Mouse (Mus musculus) thymus, postnatal 25 days (tissue): ENCODE measurements around the gene H2-Ab1.
A peak's percentile ranks its signal among the peaks of the same experiment; 100 is the strongest.

Experiments used
- DNase-seq: peaks from one replicate; pipeline ENCODE4 v3.0.0; 2022

Gene H2-Ab1

DNA sequence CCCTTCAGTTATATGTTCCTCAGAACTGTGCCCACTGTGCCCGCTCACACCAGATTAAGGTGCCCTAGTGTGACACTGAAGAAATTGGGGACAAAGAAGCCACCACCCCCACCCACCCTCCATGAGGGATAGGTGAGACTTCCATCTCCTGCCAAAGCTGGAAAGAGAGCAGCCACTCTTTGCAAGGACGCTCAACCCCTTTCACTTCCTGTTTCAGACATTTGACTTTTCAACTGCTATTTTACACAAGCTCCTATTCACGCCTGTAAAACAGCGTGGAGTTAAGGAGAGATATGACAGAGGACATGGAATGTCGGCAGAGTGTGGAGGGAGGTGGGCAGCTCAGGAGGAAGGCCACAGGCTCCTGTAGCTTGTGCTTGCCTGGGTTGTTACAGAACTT, 29.0 kb downstream of the H2-Ab1 start:
- no peak for DNase-seq

DNA sequence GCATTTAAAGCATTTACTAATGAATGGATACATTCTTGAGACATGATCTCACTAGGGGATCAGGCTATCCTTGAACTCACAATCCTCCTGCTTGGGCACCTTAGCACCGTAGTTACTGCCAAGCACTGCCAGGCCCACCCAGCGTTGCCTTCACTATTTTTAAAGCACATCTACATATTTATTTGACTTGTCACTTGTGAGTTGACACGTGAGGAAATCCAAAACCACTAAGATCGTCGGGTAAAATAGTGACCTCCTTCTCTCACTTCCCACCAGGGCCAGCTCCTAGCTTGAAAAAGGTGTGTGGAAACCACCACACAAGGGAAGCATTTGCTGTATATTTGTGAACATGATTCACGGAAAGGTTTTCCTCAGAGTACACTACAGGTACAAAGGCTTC, 29.5 kb downstream of the H2-Ab1 start:
- no peak for DNase-seq

DNA sequence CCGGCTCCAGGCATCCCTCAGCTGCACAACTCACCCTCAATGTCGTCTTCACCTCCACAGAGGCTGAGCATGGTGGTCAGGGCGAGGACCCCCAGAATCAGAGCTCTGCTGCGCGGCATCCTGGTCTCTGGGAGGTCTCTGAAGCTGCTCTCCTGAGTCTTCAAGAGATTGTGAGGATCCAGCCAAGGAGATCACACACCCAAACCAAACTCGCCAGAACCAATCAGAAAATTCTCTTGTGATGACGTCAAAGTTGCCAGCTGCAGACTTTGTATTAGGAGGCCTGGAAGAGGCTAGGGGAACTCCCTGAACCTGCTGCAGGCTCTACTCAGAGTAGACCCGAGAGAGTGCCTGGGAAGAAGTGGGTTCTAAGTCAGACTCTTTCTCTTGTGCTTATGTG, 30.2 kb downstream of the H2-Ab1 start, which contains the start of gene H2-Aa:
Gene H2-Aa (minus strand): TSS at position 176 of the 400 bp plus-strand sequence.
- DNase-seq = peak; percentile 86

DNA sequence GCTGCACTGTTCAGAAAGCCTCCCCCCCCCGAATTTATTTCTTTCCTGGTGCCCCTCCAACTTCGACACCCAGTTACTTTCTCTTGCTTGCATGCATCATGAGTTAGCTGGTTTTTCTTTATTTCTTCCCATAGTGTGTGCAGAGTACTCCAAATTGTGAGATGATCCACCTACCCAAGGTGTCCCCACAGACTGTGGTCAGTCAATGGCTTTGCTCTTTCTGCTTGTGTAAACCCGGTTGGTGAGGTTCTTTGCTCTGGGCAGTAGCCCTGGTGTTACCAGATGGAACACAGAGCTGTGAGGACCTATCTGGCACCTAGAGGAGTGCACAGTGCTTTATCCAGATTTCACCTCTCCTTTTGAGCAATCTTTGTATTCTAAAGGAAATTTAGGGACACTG, 30.6 kb downstream of the H2-Ab1 start:
- no peak for DNase-seq

DNA sequence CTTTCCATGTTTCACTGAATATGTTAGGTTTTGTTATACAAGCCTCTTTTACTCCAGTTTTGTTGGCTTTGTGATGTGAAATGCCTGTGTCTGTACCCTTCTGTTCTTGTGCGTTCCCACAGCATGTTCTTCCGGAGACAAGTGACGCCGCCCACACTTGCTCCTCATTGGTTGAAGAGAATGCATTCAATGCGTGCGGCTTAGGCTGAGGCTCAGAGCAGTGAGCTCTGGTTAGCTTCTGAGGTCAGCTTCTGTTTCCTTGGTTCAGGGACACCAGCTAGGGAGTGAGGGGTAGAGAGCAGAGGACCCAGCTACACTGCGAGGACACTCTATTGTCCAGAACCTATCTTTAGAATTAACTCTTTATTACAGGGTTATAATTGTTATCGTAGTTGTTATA, 34.1 kb downstream of the H2-Ab1 start:
- DNase-seq = peak; percentile 81

DNA sequence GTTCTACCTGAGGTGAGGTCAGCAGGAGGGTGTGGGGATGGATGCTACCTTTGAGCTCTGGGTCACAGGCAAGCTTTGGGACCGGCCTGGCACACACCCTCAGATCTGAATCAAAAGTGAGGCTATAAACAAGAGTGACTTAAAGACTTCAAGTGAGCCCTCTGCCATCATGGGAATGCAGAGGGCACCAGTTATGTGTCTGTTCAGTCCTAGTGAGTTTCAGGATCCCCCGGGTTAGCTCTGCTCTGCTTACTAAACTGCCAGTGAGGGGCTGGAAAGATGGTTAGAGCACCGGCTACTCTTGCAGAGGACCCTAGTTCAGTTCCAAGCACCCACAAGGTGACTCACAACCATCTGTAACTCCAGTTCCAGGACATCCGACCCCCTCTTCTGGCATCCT, 35.1 kb downstream of the H2-Ab1 start:
- DNase-seq = no peak

DNA sequence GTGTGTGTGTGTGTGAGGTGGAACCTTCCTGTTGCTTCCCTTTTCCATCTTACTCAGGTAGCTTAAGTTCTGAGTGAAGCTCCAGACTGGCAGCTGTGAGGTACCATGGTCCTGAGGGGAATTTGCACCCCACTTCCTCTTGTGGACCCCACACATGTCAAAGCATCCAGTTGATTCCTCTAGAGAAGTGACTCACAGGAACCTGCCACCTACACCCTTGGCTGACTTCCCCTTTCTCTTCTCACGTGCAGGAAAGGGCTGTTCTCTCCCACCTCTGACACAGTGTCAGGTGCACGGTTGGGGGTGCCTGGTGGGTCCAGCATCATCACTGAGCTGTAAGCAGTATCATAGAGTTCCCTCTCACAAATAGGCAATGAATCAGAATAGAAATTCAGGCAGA, 36.0 kb downstream of the H2-Ab1 start:
- no peak for DNase-seq

DNA sequence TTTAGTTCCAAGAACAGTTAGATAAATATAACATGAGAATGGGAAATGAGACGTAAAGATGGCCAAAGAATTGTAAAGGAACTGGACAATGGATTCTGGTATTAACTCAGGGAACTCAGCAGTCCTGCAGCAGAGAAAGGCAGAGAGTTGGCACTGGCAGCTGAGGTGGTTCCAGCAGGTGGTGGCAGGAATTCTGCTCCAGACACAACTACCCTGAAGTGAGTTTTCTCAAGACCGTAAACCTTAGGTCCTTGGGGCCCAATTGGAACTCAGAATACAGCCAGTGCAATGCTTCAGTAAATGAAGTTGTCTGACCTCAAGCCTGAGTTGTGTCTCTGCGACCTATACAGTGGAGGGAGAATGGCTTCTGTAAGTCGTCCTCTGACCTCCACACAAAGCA, 36.8 kb downstream of the H2-Ab1 start:
- DNase-seq = no peak

DNA sequence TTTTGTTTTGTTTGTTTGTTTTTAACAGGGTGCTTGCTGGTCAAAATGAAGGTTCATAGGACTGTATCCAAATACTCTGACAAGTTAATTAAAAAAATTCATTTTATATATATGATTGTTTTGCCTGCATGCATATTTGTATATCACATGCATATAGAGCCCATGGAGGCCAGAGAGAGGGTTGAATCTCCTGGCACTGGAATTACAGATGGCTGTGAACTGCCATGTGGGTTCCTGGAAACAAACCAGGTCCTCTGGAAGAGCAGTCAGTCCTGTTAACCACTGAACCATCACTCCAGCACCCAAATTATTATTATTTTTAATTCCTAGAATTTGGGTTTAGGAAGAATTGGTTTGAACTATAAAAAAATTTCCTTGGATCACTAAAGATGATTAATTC, 37.8 kb downstream of the H2-Ab1 start:
- no peak for DNase-seq

DNA sequence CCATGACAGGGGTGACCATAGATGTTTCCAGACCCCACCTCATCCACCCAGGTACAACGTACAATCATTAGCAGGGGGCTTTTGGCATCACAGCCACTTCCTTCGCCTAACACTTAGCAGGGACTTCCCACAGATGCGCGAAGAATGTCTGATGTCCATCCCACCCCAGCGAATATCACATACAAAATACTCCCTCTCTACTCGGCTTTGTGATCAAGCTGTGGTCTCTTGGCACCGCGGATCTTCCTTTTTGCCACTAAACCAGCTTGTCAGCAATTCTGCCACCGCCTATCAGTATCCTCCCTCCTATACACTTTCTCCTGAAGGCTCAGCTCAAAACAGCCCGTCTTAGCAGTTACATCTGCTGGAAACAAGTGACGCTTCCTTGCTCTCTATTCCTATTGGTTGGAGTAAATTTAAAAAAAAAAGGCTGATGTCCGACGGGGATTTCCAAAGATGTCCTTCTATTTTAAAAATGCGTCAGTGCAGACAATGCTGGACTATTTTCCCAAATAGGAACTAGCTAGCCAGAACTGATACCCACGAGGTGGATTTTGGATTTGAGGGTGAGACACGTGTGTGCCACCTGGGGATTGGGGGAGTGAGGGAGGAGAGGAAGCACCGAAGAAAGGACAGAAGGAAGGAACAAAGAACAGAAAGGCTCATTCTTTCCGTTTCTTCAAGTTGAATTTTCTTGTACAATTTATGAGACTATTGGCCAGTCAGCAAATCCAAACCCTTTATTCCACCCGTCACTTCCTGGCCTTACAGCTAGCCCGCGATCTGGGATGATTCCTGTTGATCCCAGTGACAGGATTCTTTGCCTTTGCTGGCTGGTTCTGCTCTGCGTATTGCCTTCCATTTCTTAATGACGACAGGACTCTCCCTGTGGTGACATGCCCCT, 38.7 kb downstream of the H2-Ab1 start:
- peak; percentile 49 for DNase-seq

DNA sequence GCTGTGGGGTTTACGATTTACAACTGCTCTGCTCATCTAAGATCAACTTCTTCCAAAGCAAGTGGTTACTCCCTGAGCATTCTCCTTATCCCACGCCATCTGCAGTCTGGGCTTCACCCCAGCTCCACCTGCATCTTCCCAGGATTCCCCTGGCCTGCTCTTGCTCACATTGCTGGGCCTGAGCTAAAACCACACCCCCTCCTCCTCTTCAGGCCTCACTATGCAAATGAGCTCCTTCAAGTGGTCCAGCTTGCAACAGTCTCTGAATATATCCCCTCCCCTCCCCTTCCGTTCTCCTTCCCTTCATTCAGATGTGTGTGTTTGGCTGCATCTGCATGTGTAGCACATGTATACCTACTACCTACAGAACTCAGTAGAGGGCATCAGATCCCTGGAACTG, 41.9 kb downstream of the H2-Ab1 start:
- DNase-seq = no peak

DNA sequence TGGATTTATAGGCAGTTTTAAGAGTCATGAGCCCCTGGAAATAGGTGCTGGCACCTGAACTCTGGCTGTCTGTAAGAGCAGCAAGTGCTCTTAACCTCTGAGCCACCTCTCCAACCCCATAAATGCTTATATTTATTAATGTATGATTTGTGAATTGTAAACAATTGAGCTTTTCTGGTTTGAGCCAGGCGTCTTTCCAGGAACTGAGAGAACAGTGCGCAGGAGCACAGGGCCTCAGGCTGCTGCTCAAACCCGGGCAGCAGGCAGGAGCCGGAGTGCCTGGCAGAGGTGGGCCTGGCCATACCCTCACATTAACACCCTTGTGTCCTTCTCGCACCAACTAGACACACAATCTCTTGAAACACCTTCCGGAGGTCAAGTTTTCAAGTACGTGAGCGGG, 42.6 kb downstream of the H2-Ab1 start:
- DNase-seq = no peak

DNA sequence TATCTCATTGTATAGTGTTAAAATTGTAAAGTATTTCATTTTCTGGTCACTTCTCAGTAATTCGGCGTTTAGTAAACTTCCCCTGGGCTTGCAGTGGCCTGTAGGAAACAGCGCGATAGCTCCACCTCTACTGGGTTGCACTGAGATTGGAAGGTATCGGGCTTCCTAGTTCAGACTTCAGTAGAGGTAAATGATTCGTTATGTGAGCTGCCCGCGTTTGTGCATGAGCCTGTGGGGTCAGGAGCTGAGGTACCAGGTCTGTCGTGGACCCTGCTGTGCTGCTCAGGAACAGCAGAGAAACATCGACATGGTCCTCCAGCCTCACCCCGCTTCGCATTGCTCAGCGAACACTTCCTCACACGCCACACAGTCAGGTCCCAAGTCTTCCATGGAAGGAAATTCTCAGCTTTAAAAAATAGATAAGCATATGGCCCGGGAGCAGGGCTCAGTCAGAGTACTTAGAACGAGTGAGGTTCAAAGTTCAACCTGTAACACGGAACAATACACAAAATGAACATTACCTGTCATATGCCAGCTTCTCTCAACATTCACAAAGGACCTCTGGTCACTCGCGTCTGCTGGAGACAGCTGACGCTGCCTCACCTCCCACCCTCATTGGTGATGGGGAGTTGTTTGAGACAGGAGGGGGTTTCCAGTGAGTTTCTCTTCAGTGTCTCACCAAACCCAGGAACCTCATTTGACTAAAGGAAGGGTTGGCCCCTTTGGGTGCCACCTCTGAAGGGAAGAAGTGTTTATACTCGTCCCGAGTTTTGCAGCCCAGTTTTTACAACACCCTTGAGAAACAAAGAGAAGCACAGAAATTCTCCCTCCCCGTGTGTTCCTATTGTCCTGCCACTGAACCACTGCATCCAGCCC, 43.4 kb downstream of the H2-Ab1 start:
- DNase-seq = no peak

DNA sequence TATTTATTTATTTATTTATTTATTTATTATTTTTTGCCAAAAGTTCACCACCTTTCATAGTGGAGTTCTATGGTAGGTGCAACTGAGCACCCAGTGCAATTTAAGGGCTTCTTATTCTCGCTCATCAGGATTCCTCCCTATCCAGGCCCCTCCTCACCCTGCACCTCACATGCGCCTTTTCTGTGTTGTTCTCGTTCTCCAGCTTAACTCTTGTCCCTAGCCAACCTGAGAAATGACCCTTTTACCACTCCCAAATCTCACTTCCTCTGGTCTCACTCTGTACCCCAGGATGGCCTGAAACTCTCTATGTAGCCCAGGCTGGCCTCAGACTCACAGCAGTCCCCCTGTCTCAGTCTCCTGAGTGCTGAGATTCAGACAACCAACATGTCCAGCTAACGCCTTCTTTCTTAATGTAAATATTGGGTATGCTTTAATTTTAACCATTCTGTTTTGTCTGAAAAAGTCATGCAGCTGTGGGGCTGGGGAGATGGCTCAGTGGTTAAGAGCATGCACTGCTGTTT, 44.2 kb downstream of the H2-Ab1 start:
- no peak for DNase-seq

DNA sequence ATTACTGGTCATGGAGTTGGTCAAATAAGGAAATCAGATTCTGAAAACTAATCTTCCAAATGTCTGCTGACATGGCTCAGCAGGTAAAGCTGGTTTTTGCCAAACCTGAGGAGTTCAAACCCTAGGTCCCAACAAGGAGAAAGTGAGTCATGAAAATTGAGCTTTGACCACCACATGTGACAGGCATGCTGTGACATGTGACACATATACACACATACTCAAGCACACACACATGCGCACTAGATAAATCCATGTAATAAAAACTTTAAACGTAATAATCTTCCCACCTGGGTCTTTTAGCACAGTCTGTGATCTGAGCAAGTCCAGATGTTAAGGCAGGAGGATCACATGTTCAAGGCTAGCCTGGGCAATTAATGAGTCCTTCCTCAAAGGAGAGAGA, 46.3 kb downstream of the H2-Ab1 start:
- no peak for DNase-seq

DNA sequence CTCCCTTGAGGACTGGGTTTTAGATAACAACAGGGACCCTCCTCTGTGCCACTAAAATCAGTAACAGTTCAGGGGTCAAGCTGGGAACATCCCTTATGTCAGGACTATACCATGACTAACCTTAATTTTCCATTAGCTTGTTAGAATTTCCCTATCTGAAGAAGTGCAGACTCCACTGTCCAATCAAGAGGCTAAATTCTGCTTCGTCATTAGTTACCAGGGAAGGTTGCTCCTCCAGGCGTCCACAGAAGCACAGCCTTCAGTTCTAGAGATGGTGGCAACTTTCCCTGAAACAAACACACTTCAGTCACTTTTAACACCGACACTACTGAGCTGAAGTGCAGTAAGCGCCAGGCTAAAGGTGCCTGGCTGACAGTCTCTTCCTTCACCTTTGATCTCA, 47.3 kb downstream of the H2-Ab1 start:
- DNase-seq = peak; percentile 63

DNA sequence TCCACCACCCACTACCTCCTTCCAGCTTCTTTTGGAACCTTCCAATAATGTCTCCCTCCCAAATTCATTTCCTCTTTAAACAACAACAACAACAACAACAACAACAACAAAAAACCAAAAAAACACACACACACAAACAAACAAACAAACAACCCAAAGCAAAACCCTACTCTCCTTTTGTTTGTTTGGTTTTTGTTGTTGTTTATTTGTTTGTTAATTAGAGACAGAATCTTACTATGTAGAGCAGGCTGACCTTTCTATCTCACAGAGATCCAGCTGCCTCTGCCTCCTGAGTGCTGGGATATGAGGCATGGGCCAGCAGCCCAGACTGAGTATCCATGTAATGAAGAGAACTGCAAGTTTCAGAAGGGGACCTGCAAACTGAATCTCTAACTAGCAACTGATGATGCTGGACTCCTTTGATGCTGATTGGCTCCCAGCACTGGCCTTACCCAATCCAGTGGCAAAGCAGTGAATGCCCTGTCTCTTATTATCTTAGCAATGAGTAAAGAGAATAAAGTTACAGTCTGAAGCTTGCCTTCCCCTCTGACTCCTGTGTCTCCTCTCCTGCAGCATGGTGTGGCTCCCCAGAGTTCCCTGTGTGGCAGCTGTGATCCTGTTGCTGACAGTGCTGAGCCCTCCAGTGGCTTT, 48.0 kb downstream of the H2-Ab1 start, which contains the start of gene H2-Eb1:
Gene H2-Eb1 (plus strand): TSS at position 488 of the 651 bp plus-strand sequence.
- peak; percentile 88 for DNase-seq

DNA sequence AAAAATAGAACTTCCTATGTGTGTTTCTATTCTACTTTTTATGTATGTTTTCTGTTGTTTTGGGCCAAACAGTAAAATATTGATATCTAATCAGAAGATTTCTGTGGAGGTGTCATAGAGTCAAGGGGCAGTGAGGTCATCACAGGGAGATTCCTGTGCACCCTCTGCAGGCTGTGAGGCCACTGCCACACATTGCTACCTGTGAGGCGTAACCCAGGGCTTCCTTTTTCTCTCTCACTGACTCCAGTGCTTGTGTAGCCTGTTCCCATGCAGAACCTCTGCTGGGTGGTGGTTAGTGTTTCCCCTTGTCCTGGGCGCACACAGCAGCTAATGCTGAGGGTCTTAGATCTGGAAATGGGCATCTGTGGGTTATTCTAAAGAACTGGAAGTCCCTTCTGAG, 48.9 kb downstream of the H2-Ab1 start:
- no peak for DNase-seq

DNA sequence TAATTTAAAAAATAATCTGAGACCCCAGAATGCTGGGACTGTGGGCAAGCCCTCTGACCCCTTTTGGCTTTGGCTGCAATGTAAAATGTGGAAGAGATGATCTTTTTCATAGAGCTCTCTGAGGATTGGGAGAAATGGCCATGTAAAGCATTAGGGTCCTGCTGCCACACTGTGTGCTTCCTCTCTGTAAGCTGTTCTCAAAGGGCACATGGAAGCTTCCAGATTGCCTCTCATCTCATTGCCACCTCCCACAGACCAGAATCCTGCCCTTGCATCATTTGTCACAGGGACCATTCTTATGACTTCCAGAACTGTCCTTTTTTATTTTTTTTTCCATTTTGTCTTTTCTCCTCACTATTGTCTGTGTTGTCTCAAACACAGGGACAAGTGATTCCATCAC, 49.7 kb downstream of the H2-Ab1 start:
- DNase-seq = no peak

DNA sequence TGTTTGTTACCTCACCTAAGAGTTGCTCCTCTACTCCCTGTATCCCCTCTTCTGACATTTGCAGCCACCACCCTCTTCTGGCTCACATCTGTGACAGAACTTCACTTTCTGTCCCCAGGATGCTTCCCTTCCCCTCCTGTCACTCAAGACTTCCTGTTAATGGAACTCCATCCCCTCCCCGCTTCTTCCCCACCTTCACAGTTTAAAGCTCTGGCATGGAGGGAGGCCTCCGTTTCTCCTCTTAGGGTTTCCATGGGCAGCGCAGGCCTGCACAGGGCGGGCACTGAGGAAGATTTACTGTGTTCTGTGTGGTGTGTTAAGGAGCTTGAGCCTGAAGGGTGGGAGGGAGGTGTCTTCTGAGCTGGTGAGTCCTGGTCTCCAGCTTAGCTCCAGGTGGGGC, 50.7 kb downstream of the H2-Ab1 start:
- DNase-seq = no peak

DNA sequence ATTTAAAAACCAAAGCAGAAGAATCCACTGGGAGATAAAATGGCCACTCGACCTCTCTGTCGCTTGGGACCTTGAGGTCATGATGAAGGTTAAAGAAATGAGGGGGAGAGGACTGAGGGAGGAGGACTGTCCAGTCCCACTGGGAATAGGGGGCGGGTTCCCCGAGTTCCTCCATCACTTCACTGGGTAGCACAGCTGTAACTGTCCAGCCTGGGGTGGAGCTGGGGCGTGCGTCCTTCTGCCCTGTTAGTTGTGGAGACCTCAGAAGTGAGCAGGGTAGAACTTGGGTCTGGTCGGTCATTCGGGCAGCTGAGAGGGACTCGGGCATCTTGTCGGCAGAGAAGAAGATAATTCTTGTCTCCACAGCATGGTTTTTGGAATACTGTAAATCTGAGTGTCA, 51.7 kb downstream of the H2-Ab1 start:
- no peak for DNase-seq

DNA sequence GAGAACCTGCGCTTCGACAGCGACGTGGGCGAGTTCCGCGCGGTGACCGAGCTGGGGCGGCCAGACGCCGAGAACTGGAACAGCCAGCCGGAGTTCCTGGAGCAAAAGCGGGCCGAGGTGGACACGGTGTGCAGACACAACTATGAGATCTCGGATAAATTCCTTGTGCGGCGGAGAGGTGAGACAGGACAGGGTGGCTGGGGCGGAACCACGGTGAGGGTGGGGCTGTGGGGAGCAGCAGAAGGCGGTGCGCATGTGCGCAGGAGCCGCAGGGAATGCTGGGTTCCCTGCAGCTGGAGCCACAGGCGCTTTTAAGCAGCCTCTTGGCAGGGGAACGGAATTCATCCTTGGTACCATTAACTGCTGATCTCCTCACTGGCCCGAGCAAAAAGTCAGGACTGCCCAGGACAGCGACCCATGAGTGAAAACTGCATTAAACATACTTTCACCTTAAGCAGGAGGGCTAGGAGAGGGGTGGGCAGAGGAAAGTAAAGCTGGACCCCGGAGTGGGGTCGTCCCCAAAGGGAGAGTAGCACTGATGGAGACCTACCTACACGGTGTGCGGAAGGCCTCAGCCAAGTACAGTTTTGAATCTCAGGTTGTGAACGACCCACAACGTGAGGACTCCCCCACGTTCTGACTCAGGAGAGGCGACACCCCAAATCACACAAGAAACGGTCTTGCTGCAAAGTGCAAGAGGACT, 52.3 kb downstream of the H2-Ab1 start:
- peak; percentile 71 for DNase-seq
